Mouse (Mus musculus): ENCODE results near the gene Csf3. TPM values are rescaled to one million over a fixed set of nuclear protein-coding genes. Genes with fewer than 3 reads are reported as not detected.
"Not testable (repeated sequence)": the region's sequence is repeated elsewhere in the genome, so short reads cannot be mapped to it uniquely, and the experiment has no call there.

Gene Csf3
- total RNA-seq, 2 experiments from 2014 or later = not detected

- intact Hi-C loops (cut with DNase I) = no loop called here
- DNase-seq (ENCODE audit: extremely low spot score in 1 of 2, low spot score in 2 of 2) = no peak
- H3K4me3 ChIP-seq = no peak overlapping the region
- H3K27ac ChIP-seq = peak overlapping the region; percentile 50; the same call in 1 of the 2 replicates
- TF ChIP-seq CTCF (IDR thresholded peaks at IDR 0.05) = no peak
Observed at GRCm38 (mm10) chr11:98736176-98736575, 35.1 kb downstream of the Csf3 start.

- intact Hi-C loops (cut with DNase I); DNase-seq (ENCODE audit: extremely low spot score in 1 of 2, low spot score in 2 of 2); H3K4me3 ChIP-seq: not testable (repeated sequence)
- H3K27ac ChIP-seq = peak overlapping the region; percentile 89; the same call in 1 of the 2 replicates
Observed at GRCm38 (mm10) chr11:98737220-98737619, 36.2 kb downstream of the Csf3 start.

- intact Hi-C loops (cut with DNase I) = no loop called here
- Histone ChIP-seq H3K4me3 (no peak overlapping the region), H3K27ac (peak overlapping the region; percentile 89)
- peak; percentile 44 to 67 for DNase-seq (ENCODE audit: extremely low spot score in 1 of 2, low spot score in 2 of 2)
- TF ChIP-seq CTCF (IDR thresholded peaks at IDR 0.05) = no peak
Observed at GRCm38 (mm10) chr11:98738428-98738911, 37.4 kb downstream of the Csf3 start.

- no peak for TF ChIP-seq CTCF (IDR thresholded peaks at IDR 0.05)
- Histone ChIP-seq H3K27ac (peak overlapping the region; percentile 89), H3K4me3 (no peak overlapping the region)
- no peak for DNase-seq (ENCODE audit: extremely low spot score in 1 of 2, low spot score in 2 of 2)
- intact Hi-C loops (cut with DNase I) = no loop called here
Observed at GRCm38 (mm10) chr11:98738925-98739324, 37.9 kb downstream of the Csf3 start.

- no peak for TF ChIP-seq CTCF (IDR thresholded peaks at IDR 0.05)
- peak in 1 of 2 experiments; percentile 22 for DNase-seq (ENCODE audit: extremely low spot score in 1 of 2, low spot score in 2 of 2)
- intact Hi-C loops (cut with DNase I) = loop anchor here (2.0 kb wide), 3 partner anchors 15 to 47 kb away; no protein-coding TSS in a partner anchor
- H3K27ac ChIP-seq = peak overlapping the region; percentile 95
- peak overlapping the region; percentile 89 for H3K4me3 ChIP-seq
Observed at GRCm38 (mm10) chr11:98740026-98740392, 38.9 kb downstream of the Csf3 start.

GRCm38 (mm10) chr11:98740393-98741050 lies 39.5 kb downstream of the Csf3 start, which contains the start of gene Thra:
TSS of gene Thra (plus strand) at chr11:98740638.
- Histone ChIP-seq H3K4me3 (peak within 1 kb of the TSS; percentile 89), H3K27ac (peak within 1 kb of the TSS; percentile 95)
- peak; percentile 69 to 71 for DNase-seq (ENCODE audit: extremely low spot score in 1 of 2, low spot score in 2 of 2)
- intact Hi-C loops (cut with DNase I) = loop anchor here (2.0 kb wide), 3 partner anchors 14 to 46 kb away; no protein-coding TSS in a partner anchor
- TF ChIP-seq CTCF (IDR thresholded peaks at IDR 0.05) = no peak

GRCm38 (mm10) chr11:98741051-98741620 lies 40.1 kb downstream of the Csf3 start:
- peak overlapping the region; percentile 89 for H3K4me3 ChIP-seq
- peak in 1 of 2 experiments; percentile 18 for DNase-seq (ENCODE audit: extremely low spot score in 1 of 2, low spot score in 2 of 2)
- TF ChIP-seq CTCF (IDR thresholded peaks at IDR 0.05) = no peak
- intact Hi-C loops (cut with DNase I) = loop anchor here (2.0 kb wide), 3 partner anchors 14 to 46 kb away; no protein-coding TSS in a partner anchor
- peak overlapping the region; percentile 95 for H3K27ac ChIP-seq

- intact Hi-C loops (cut with DNase I) = loop anchor here (2.0 kb wide), 3 partner anchors 13 to 45 kb away; no protein-coding TSS in a partner anchor
- DNase-seq (ENCODE audit: extremely low spot score in 1 of 2, low spot score in 2 of 2) = peak; percentile 82 to 85
- Histone ChIP-seq H3K4me3 (peak overlapping the region; percentile 89), H3K27ac (peak overlapping the region; percentile 100)
- TF ChIP-seq CTCF (IDR thresholded peaks at IDR 0.05) = peak; percentile 57
Observed at GRCm38 (mm10) chr11:98741622-98742396, 40.7 kb downstream of the Csf3 start.

GRCm38 (mm10) chr11:98742397-98743291 lies 41.6 kb downstream of the Csf3 start:
- Histone ChIP-seq H3K4me3 (peak overlapping the region; percentile 89), H3K27ac (peak overlapping the region; percentile 100)
- peak; percentile 38 to 45 for DNase-seq (ENCODE audit: extremely low spot score in 1 of 2, low spot score in 2 of 2)
- TF ChIP-seq CTCF (IDR thresholded peaks at IDR 0.05) = no peak
- intact Hi-C loops (cut with DNase I) = no loop called here

GRCm38 (mm10) chr11:98743655-98744345 lies 42.7 kb downstream of the Csf3 start:
- Histone ChIP-seq H3K27ac (peak overlapping the region; percentile 100), H3K4me3 (peak overlapping the region; percentile 89)
- intact Hi-C loops (cut with DNase I) = no loop called here
- no peak for TF ChIP-seq CTCF (IDR thresholded peaks at IDR 0.05)
- peak; percentile 45 to 47 for DNase-seq (ENCODE audit: extremely low spot score in 1 of 2, low spot score in 2 of 2)
